ENCODE assay signal across 16 mouse cellular contexts in genomic region chr7:136081534-136082252, GRCm38 (mm10).
DNase-seq lines count a peak whose midpoint lies in the region; ATAC-seq and TF ChIP-seq lines count a peak whose summit lies in the region.
"Had no signal": no experiment of that assay in that cellular context is flagged by ENCODE, and none has a peak within 500 bp of the region (broad histone marks: within the 10 kb centered on the region; RNA-seq: fewer than 3 reads in every experiment).

No protein-coding gene starts in this region.

- H3K27me3 ChIP-seq in kidney, embryonic 15.5 days, result peaks cover 12% of the 10 kb centered on the region
- no peaks in the 10 kb centered on the region for H3K27me3 ChIP-seq in hindbrain, postnatal 0 days (ENCODE audit: insufficient read depth, low read length)
- H3K27me3 ChIP-seq: Patski; stomach, embryonic 15.5 days had no signal

- no peak for TF ChIP-seq CTCF in hindbrain, postnatal 0 days (IDR thresholded peaks at IDR 0.05; ENCODE audit: low read depth)

- no peak overlapping the region for H3K27ac ChIP-seq in kidney, embryonic 15.5 days
- H3K27ac ChIP-seq in hindbrain, postnatal 0 days, result peak overlapping the region; percentile 52; the same call in 1 of the 2 replicates
- H3K27ac ChIP-seq: embryonic facial prominence, embryonic 12.5 days; kidney, postnatal 0 days; liver, embryonic 14.5 days; stomach, embryonic 15.5 days had no signal

- DNase-seq in kidney, postnatal 36 days, result no peak
- peak; percentile 37 to 45 for DNase-seq in right cerebral cortex, postnatal 10 days (ENCODE audit: low spot score in 2 of 2)
- DNase-seq in right cerebral cortex, postnatal 25 days, result no peak
- peak; percentile 63 for DNase-seq in hindbrain, postnatal 0 days (ENCODE audit: low spot score)
- no peak for DNase-seq in spleen, postnatal 14 days (ENCODE audit: low spot score in 2 of 2)
- DNase-seq in adrenal gland, postnatal 36 days, result no peak
- DNase-seq: adrenal gland, adult 2 months; lung, postnatal 4 days; thymus, postnatal 25 days had no signal

- no peak overlapping the region for H3K4me3 ChIP-seq in kidney, embryonic 15.5 days (replicated peaks)
- H3K4me3 ChIP-seq in hindbrain, postnatal 0 days (ENCODE audit: low read length), result no peak overlapping the region
- H3K4me3 ChIP-seq: embryonic facial prominence, embryonic 12.5 days; myocyte; stomach, embryonic 15.5 days had no signal

- H3K4me1 ChIP-seq in kidney, embryonic 15.5 days, result peaks cover 26% of the 10 kb centered on the region
- H3K4me1 ChIP-seq in hindbrain, postnatal 0 days (ENCODE audit: insufficient read depth, low read length), result peaks cover 25% of the 10 kb centered on the region; the same call in 1 of the 2 replicates
- H3K4me1 ChIP-seq: stomach, embryonic 15.5 days had no signal

- no peak overlapping the region for H3K4me2 ChIP-seq in kidney, embryonic 15.5 days
- H3K4me2 ChIP-seq in hindbrain, postnatal 0 days (ENCODE audit: low read depth, low read length), result no peak overlapping the region
- H3K4me2 ChIP-seq: embryonic facial prominence, embryonic 12.5 days; stomach, embryonic 15.5 days had no signal

- 41% methylated on average over 7 of the region's 7 CpGs for whole genome bisulfite sequencing in kidney, embryonic 15.5 days
- WGBS in hindbrain, postnatal 0 days, result 29% methylated on average over 7 of the region's 7 CpGs

- no peaks in the 10 kb centered on the region for H3K36me3 ChIP-seq in kidney, embryonic 15.5 days
- H3K36me3 ChIP-seq in hindbrain, postnatal 0 days (ENCODE audit: insufficient read depth, low read length), result no peaks in the 10 kb centered on the region
- H3K36me3 ChIP-seq: embryonic facial prominence, embryonic 12.5 days; stomach, embryonic 15.5 days had no signal

- H3K9me3 ChIP-seq in kidney, embryonic 15.5 days (replicated peaks), result no peaks in the 10 kb centered on the region
- H3K9me3 ChIP-seq in hindbrain, postnatal 0 days (ENCODE audit: low read length), result no peaks in the 10 kb centered on the region
- H3K9me3 ChIP-seq: embryonic facial prominence, embryonic 12.5 days; stomach, embryonic 15.5 days had no signal

- H3K9ac ChIP-seq in kidney, embryonic 15.5 days, result no peak overlapping the region
- no peak overlapping the region for H3K9ac ChIP-seq in hindbrain, postnatal 0 days (replicated peaks; ENCODE audit: low read length)
- H3K9ac ChIP-seq: embryonic facial prominence, embryonic 12.5 days; liver, embryonic 14.5 days; stomach, embryonic 15.5 days had no signal

- peak; percentile 74 for ATAC-seq in kidney, embryonic 15.5 days (replicated peaks; ENCODE audit: low FRiP score)
- peak; percentile 82 for ATAC-seq in hindbrain, postnatal 0 days

Comparison
In these comparisons a context has a peak if more than half of its experiments do, and no peak if none do; other contexts are left out.
1. DNase-seq: peak in right cerebral cortex, postnatal 10 days (2 of 2) and hindbrain, postnatal 0 days (single experiment); none in kidney, postnatal 36 days (0 of 2), right cerebral cortex, postnatal 25 days (single experiment), spleen, postnatal 14 days (0 of 2) and adrenal gland, postnatal 36 days (0 of 2).